Mouse (Mus musculus) left cerebral cortex, adult 8-10 months (tissue): ENCODE measurements around the gene Zfp811. TPM values are rescaled to one million over a fixed set of nuclear protein-coding genes. Genes with fewer than 3 reads are reported as not detected.
"Not testable (repeated sequence)": the region's sequence is repeated elsewhere in the genome, so short reads cannot be mapped to it uniquely, and the experiment has no call there.

Experiments used
- DNase-seq, 2 experiments: peaks; one replicate each; pipeline ENCODE4 v3.0.0; 2022; ENCODE audit warnings: low spot score in 2 of 2
- total RNA-seq, 4 experiments: library from RNA; stranded (reverse); gene quantifications; 2 replicates each; pipeline ENCODE4 v1.2.4; 2022

Zfp811 gene
- total RNA-seq: 1 to 10 TPM; 3.5 to 6.6 (median 5.3) TPM

- peak; percentile 18 to 55 for DNase-seq
These were observed at the start of gene Zfp811 for GRCm38 (mm10) chr17:32809544-32810374. TSS of gene Zfp811 (minus strand) at chr17:32809931.

GRCm38 (mm10) chr17:32856713-32857112 is 47.0 kb upstream of the Zfp811 start:
- not testable (repeated sequence) for DNase-seq

- no peak for DNase-seq
These were observed 41.9 kb upstream of the Zfp811 start for GRCm38 (mm10) chr17:32851581-32851980.

GRCm38 (mm10) chr17:32841388-32841787 is 31.7 kb upstream of the Zfp811 start:
- DNase-seq: no peak

- no peak for DNase-seq
These were observed 29.5 kb upstream of the Zfp811 start for GRCm38 (mm10) chr17:32839083-32839802.

GRCm38 (mm10) chr17:32830418-32830782 is 20.7 kb upstream of the Zfp811 start:
- no peak for DNase-seq

GRCm38 (mm10) chr17:32829540-32830417 is 20.0 kb upstream of the Zfp811 start, which contains the start of gene Zfp799:
TSS of gene Zfp799 (minus strand) at chr17:32830261.
- peak; percentile 67 to 79 for DNase-seq

GRCm38 (mm10) chr17:32816074-32816784 is 6.5 kb upstream of the Zfp811 start:
- DNase-seq: no peak

- DNase-seq: no peak
These were observed 4.4 kb upstream of the Zfp811 start for GRCm38 (mm10) chr17:32814136-32814535.

GRCm38 (mm10) chr17:32810648-32811047 is 917 bp upstream of the Zfp811 start:
- no peak for DNase-seq

- DNase-seq: no peak
These were observed 810 bp downstream of the Zfp811 start for GRCm38 (mm10) chr17:32808921-32809320.

GRCm38 (mm10) chr17:32789244-32789643 is 20.5 kb downstream of the Zfp811 start:
- DNase-seq: no peak

GRCm38 (mm10) chr17:32788576-32788975 is 21.2 kb downstream of the Zfp811 start:
- DNase-seq: no peak

- peak; percentile 71 to 92 for DNase-seq
These were observed 21.6 kb downstream of the Zfp811 start, which contains the start of gene Zfp871 for GRCm38 (mm10) chr17:32788094-32788559. TSS of gene Zfp871 (minus strand) at chr17:32788287.

GRCm38 (mm10) chr17:32787436-32788093 is 22.2 kb downstream of the Zfp811 start:
- DNase-seq: peak in 1 of 2 experiments; percentile 24

- no peak for DNase-seq
These were observed 22.8 kb downstream of the Zfp811 start for GRCm38 (mm10) chr17:32786944-32787343.

GRCm38 (mm10) chr17:32785656-32786055 is 24.1 kb downstream of the Zfp811 start:
- no peak for DNase-seq

- DNase-seq: no peak
These were observed 32.2 kb downstream of the Zfp811 start for GRCm38 (mm10) chr17:32777564-32777963.

GRCm38 (mm10) chr17:32771213-32771612 is 38.5 kb downstream of the Zfp811 start:
- DNase-seq: no peak

GRCm38 (mm10) chr17:32766422-32766821 is 43.3 kb downstream of the Zfp811 start:
- peak in 1 of 2 experiments; percentile 22 for DNase-seq
